Mouse (Mus musculus): ENCODE results near the gene Rnaseh2b.

- TF ChIP-seq ZC3H11A (IDR thresholded peaks at IDR 0.05; ENCODE audit: low read depth, low read length) (no peak), CTCF (conservative IDR thresholded peaks at IDR 0.05 in 1 of 2, IDR thresholded peaks at IDR 0.05 in 1 of 2; ENCODE audit: low read depth in 2 of 2, low read length in 2 of 2) (no peak), POLR2A (IDR thresholded peaks at IDR 0.05; ENCODE audit: low read depth, low read length) (no peak), CHD1 (IDR thresholded peaks at IDR 0.05; ENCODE audit: low read depth, low read length) (peak; percentile 89; the same call in 1 of the 2 replicates), USF1 (IDR thresholded peaks at IDR 0.05; ENCODE audit: low read depth, low read length) (no peak), UBTF (IDR thresholded peaks at IDR 0.05; ENCODE audit: low read depth, low read length) (no peak), MEF2A (IDR thresholded peaks at IDR 0.05; ENCODE audit: borderline replicate concordance, low read depth, low read length) (peak; percentile 80), POLR2AphosphoS2 (IDR thresholded peaks at IDR 0.05; ENCODE audit: low read depth, low read length) (no peak), GABPA (IDR thresholded peaks at IDR 0.05; ENCODE audit: insufficient replicate concordance, low read depth, low read length) (no peak), HCFC1 (IDR thresholded peaks at IDR 0.05; ENCODE audit: low read depth, low read length) (no peak), ELF1 (IDR thresholded peaks at IDR 0.05; ENCODE audit: low read depth, low read length) (no peak), RCOR1 (conservative IDR thresholded peaks at IDR 0.05; ENCODE audit: low read depth, low read length) (no peak)
Measured at GRCm38 (mm10) chr14:62273604-62274003, 18.8 kb upstream of the Rnaseh2b start.
